Comparison of ENCODE assay signal across 8 mouse cellular contexts in genomic region chr2:163644047-163644446, GRCm38 (mm10). TPM values are rescaled to one million over a fixed set of nuclear protein-coding genes. Genes with fewer than 3 reads are reported as not detected.
DNase-seq lines count a peak whose midpoint lies in the region; ATAC-seq and TF ChIP-seq lines count a peak whose summit lies in the region.

No protein-coding gene starts in this region.

- DNase-seq in kidney, postnatal 0 days (ENCODE audit: low spot score) = peak; percentile 60
- DNase-seq in kidney, postnatal 10 days = no peak
- DNase-seq in adipocyte (ENCODE audit: low spot score) = peak; percentile 44
- no peak for DNase-seq in right cerebral cortex, postnatal 4 days
- no peak for DNase-seq in testis, postnatal 10 days (ENCODE audit: low spot score)
- DNase-seq in urinary bladder, postnatal 4 days (ENCODE audit: low spot score in 2 of 2) = no peak

- TF ChIP-seq CTCF in kidney, postnatal 0 days (IDR thresholded peaks at IDR 0.05; ENCODE audit: low read depth) = peak; percentile 36; the same call in 1 of the 2 replicates

- peak overlapping the region; percentile 66 for H3K4me2 ChIP-seq in kidney, postnatal 0 days (ENCODE audit: low read length)
- peak overlapping the region; percentile 61 for H3K4me2 ChIP-seq in hindbrain, embryonic 15.5 days
- H3K4me2 ChIP-seq in myocyte (ENCODE audit: low read depth) = peak overlapping the region; percentile 94

- peaks cover 8% of the 10 kb centered on the region for H3K4me1 ChIP-seq in kidney, postnatal 0 days (replicated peaks; ENCODE audit: insufficient read depth, low read length)
- H3K4me1 ChIP-seq in hindbrain, embryonic 15.5 days (replicated peaks) = peaks cover 31% of the 10 kb centered on the region

- no peaks in the 10 kb centered on the region for H3K36me3 ChIP-seq in kidney, postnatal 0 days (ENCODE audit: insufficient read depth, low read length)
- H3K36me3 ChIP-seq in hindbrain, embryonic 15.5 days = no peaks in the 10 kb centered on the region
- no peaks in the 10 kb centered on the region for H3K36me3 ChIP-seq in myocyte (ENCODE audit: control insufficient read depth, insufficient read depth)

- H3K4me3 ChIP-seq in kidney, postnatal 0 days (replicated peaks; ENCODE audit: low read depth, low read length) = peak overlapping the region; percentile 94
- H3K4me3 ChIP-seq in hindbrain, embryonic 15.5 days = peak overlapping the region; percentile 86
- H3K4me3 ChIP-seq in myocyte = peak overlapping the region; percentile 73

- no peaks in the 10 kb centered on the region for H3K9me3 ChIP-seq in kidney, postnatal 0 days (replicated peaks; ENCODE audit: low read length)
- H3K9me3 ChIP-seq in hindbrain, embryonic 15.5 days = no peaks in the 10 kb centered on the region

- H3K27ac ChIP-seq in kidney, postnatal 0 days = peak overlapping the region; percentile 100
- H3K27ac ChIP-seq in hindbrain, embryonic 15.5 days (replicated peaks) = peak overlapping the region; percentile 97

- 2% methylated on average over 4 of the region's 4 CpGs for WGBS in kidney, postnatal 0 days
- 1% methylated on average over 4 of the region's 4 CpGs for WGBS in hindbrain, embryonic 15.5 days

- H3K79me2 ChIP-seq in myocyte (ENCODE audit: control insufficient read depth, insufficient read depth) = peaks cover 54% of the 10 kb centered on the region

- peak overlapping the region; percentile 26 for H3ac ChIP-seq in myocyte (ENCODE audit: control insufficient read depth, insufficient read length)

- H3K27me3 ChIP-seq in kidney, postnatal 0 days (ENCODE audit: insufficient read depth, low read length) = no peaks in the 10 kb centered on the region
- no peaks in the 10 kb centered on the region for H3K27me3 ChIP-seq in hindbrain, embryonic 15.5 days
- no peaks in the 10 kb centered on the region for H3K27me3 ChIP-seq in myocyte (ENCODE audit: control insufficient read depth, insufficient read depth, insufficient read length)

- no peak for ATAC-seq in kidney, postnatal 0 days (replicated peaks; ENCODE audit: low FRiP score, low read depth)
- no peak for ATAC-seq in hindbrain, embryonic 15.5 days (ENCODE audit: low FRiP score, low read depth)

- no peak for TF ChIP-seq POLR2A in myocyte (IDR thresholded peaks at IDR 0.05; ENCODE audit: insufficient read length, low read depth)

- peak overlapping the region; percentile 98 for H3K9ac ChIP-seq in kidney, postnatal 0 days (ENCODE audit: low read depth, low read length)
- peak overlapping the region; percentile 89 for H3K9ac ChIP-seq in hindbrain, embryonic 15.5 days

TF ChIP-seq in myocyte, 11 proteins besides CTCF, POLR2A, EP300 and RAD21:
- TF ChIP-seq TCF12 (IDR thresholded peaks at IDR 0.05; ENCODE audit: insufficient read depth, poor library complexity, severe bottlenecking) = no peak
- TF ChIP-seq TCF3 (IDR thresholded peaks at IDR 0.05; ENCODE audit: insufficient read length, low read depth) = no peak
- TF ChIP-seq MYOG (IDR thresholded peaks at IDR 0.05; ENCODE audit: control insufficient read depth in 1 of 3, insufficient read depth in 1 of 3, insufficient read length in 2 of 3, low read depth in 2 of 3) = no peak
- TF ChIP-seq POLR2AphosphoS2 (IDR thresholded peaks at IDR 0.05; ENCODE audit: insufficient read length, low read depth) = no peak
- no peak for TF ChIP-seq CEBPB (IDR thresholded peaks at IDR 0.05; ENCODE audit: insufficient read depth, poor library complexity, severe bottlenecking)
- no peak for TF ChIP-seq MYOD1 (IDR thresholded peaks at IDR 0.05; ENCODE audit: control insufficient read depth in 1 of 3, insufficient read length in 2 of 3, low read depth in 2 of 3)

RNA-seq across cellular contexts. Expression of gene Serinc3, which starts 0.9 kb away (rescaled TPM):
- 66.6 and 72.5 TPM in 2 replicates for polyA plus RNA-seq in kidney, postnatal 0 days (2015; fragmentation: Nextera tagmentation; extraction: Ambion mirVana)
- polyA plus RNA-seq in hindbrain, embryonic 15.5 days (2015; fragmentation: Nextera tagmentation; extraction: Ambion mirVana) = 31.2 and 33.5 TPM in 2 replicates
- 88.9 TPM for polyA plus RNA-seq in myocyte (2012; fragmentation: generic; extraction: Trizol)

RNA-seq across cellular contexts. Expression of gene Pkig, which starts 14.1 kb away (rescaled TPM):
- 179 and 198 TPM in 2 replicates for polyA plus RNA-seq in kidney, postnatal 0 days (2015; fragmentation: Nextera tagmentation; extraction: Ambion mirVana)
- 109 and 115 TPM in 2 replicates for polyA plus RNA-seq in hindbrain, embryonic 15.5 days (2015; fragmentation: Nextera tagmentation; extraction: Ambion mirVana)
- polyA plus RNA-seq in myocyte (2012; fragmentation: generic; extraction: Trizol) = 799 TPM

RNA-seq across cellular contexts. Expression of gene Ttpal, which starts 41.9 kb away (rescaled TPM):
- 18.1 and 19.7 TPM in 2 replicates for polyA plus RNA-seq in kidney, postnatal 0 days (2015; fragmentation: Nextera tagmentation; extraction: Ambion mirVana)
- 41.2 and 41.6 TPM in 2 replicates for polyA plus RNA-seq in hindbrain, embryonic 15.5 days (2015; fragmentation: Nextera tagmentation; extraction: Ambion mirVana)
- polyA plus RNA-seq in myocyte (2012; fragmentation: generic; extraction: Trizol) = 20.2 TPM

Comparison
In these comparisons a context has a peak if more than half of its experiments do, and no peak if none do; other contexts are left out.
1. DNase-seq: peak in kidney, postnatal 0 days (single experiment) and adipocyte (single experiment); none in kidney, postnatal 10 days (single experiment), right cerebral cortex, postnatal 4 days (single experiment), testis, postnatal 10 days (single experiment) and urinary bladder, postnatal 4 days (0 of 2).
2. Peak in every context shown above with its lines, with median percentiles within 50 percentile points of each other: H3K4me2 ChIP-seq and H3K4me3 ChIP-seq.